ENCODE assay signal across 24 mouse cellular contexts in the genomic region with DNA sequence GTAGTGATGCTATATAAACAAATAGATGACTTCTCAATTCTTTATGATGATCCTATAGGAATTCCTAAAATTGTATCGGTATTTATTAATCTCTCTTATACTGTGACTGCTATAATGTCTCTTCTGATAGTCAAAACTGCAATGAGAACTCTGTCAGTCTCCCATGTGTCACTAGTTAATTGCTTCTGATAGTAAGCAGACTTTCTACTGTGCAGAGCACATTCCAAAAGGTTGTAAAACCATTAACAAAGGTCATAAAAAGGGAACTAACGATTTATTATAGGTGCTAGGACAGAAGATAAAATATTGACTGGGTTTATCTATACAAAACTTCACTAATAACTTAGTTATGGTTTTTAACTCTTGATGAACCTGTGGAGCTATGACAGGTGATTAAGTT. TPM values are rescaled to one million over a fixed set of nuclear protein-coding genes. Genes with fewer than 3 reads are reported as not detected.
"Had no signal": no experiment of that assay in that cellular context is flagged by ENCODE, and none has a peak within 500 bp of the region (broad histone marks: within the 10 kb centered on the region; RNA-seq: fewer than 3 reads in every experiment).

No protein-coding gene starts in this region.

RNA-seq across cellular contexts. Expression of gene Olfr782, which starts 3.8 kb away (rescaled TPM):
- polyA plus RNA-seq: heart, embryonic 10.5 days; heart, embryonic 11.5 days; heart, embryonic 12.5 days; heart, embryonic 13.5 days; heart, embryonic 14.5 days; heart, embryonic 15.5 days; heart, embryonic 16.5 days; heart, postnatal 0 days; hindbrain, embryonic 10.5 days; hindbrain, embryonic 11.5 days; hindbrain, embryonic 12.5 days; hindbrain, embryonic 13.5 days; hindbrain, embryonic 14.5 days; hindbrain, embryonic 15.5 days; hindbrain, embryonic 16.5 days; hindbrain, postnatal 0 days; inflammation-experienced regulatory T-cells, adult 6 months; intestine, embryonic 14.5 days; kidney, adult 2 months; kidney, embryonic 14.5 days; kidney, embryonic 15.5 days; kidney, embryonic 16.5 days; kidney, postnatal 0 days; large intestine, adult 2 months had no signal

RNA-seq across cellular contexts. Expression of gene Olfr781, which starts 23.8 kb away (rescaled TPM):
- polyA plus RNA-seq: heart, embryonic 10.5 days; heart, embryonic 11.5 days; heart, embryonic 12.5 days; heart, embryonic 13.5 days; heart, embryonic 14.5 days; heart, embryonic 15.5 days; heart, embryonic 16.5 days; heart, postnatal 0 days; hindbrain, embryonic 10.5 days; hindbrain, embryonic 11.5 days; hindbrain, embryonic 12.5 days; hindbrain, embryonic 13.5 days; hindbrain, embryonic 14.5 days; hindbrain, embryonic 15.5 days; hindbrain, embryonic 16.5 days; hindbrain, postnatal 0 days; inflammation-experienced regulatory T-cells, adult 6 months; intestine, embryonic 14.5 days; kidney, adult 2 months; kidney, embryonic 14.5 days; kidney, embryonic 15.5 days; kidney, embryonic 16.5 days; kidney, postnatal 0 days; large intestine, adult 2 months had no signal

RNA-seq across cellular contexts. Expression of gene Olfr784, which starts 31.4 kb away (rescaled TPM):
- polyA plus RNA-seq: heart, embryonic 11.5 days; heart, embryonic 12.5 days; heart, postnatal 0 days; hindbrain, embryonic 11.5 days; hindbrain, embryonic 12.5 days; inflammation-experienced regulatory T-cells, adult 6 months; kidney, adult 2 months; kidney, embryonic 14.5 days; kidney, postnatal 0 days had no signal

RNA-seq across cellular contexts. Expression of gene Olfr780, which starts 34.6 kb away (rescaled TPM):
- polyA plus RNA-seq: heart, embryonic 10.5 days; heart, embryonic 11.5 days; heart, embryonic 12.5 days; heart, embryonic 13.5 days; heart, embryonic 14.5 days; heart, embryonic 15.5 days; heart, embryonic 16.5 days; heart, postnatal 0 days; hindbrain, embryonic 10.5 days; hindbrain, embryonic 11.5 days; hindbrain, embryonic 12.5 days; hindbrain, embryonic 13.5 days; hindbrain, embryonic 14.5 days; hindbrain, embryonic 15.5 days; hindbrain, embryonic 16.5 days; hindbrain, postnatal 0 days; inflammation-experienced regulatory T-cells, adult 6 months; intestine, embryonic 14.5 days; kidney, adult 2 months; kidney, embryonic 14.5 days; kidney, embryonic 15.5 days; kidney, embryonic 16.5 days; kidney, postnatal 0 days; large intestine, adult 2 months had no signal

RNA-seq across cellular contexts. Expression of gene Olfr785, which starts 52.8 kb away (rescaled TPM):
- polyA plus RNA-seq: heart, embryonic 10.5 days; heart, embryonic 11.5 days; heart, embryonic 12.5 days; heart, embryonic 13.5 days; heart, embryonic 14.5 days; heart, embryonic 15.5 days; heart, embryonic 16.5 days; heart, postnatal 0 days; hindbrain, embryonic 10.5 days; hindbrain, embryonic 11.5 days; hindbrain, embryonic 12.5 days; hindbrain, embryonic 13.5 days; hindbrain, embryonic 14.5 days; hindbrain, embryonic 15.5 days; hindbrain, embryonic 16.5 days; hindbrain, postnatal 0 days; inflammation-experienced regulatory T-cells, adult 6 months; intestine, embryonic 14.5 days; kidney, adult 2 months; kidney, embryonic 14.5 days; kidney, embryonic 15.5 days; kidney, embryonic 16.5 days; kidney, postnatal 0 days; large intestine, adult 2 months had no signal
